Mouse (Mus musculus): ENCODE data around the gene Egln3. TPM values are rescaled to one million over a fixed set of nuclear protein-coding genes. Genes with fewer than 3 reads are reported as not detected.

Gene Egln3
- 12.0 and 16.5 TPM in 2 replicates for polyA plus RNA-seq (2014; fragmentation: Nextera tagmentation; extraction: Ambion mirVana)

GRCm38 (mm10) chr12:54203656-54204045 lies at the start of gene Egln3:
TSS of gene Egln3 (minus strand) at chr12:54203860.
- 0% methylated on average over 21 of the region's 25 CpGs for WGBS
- H3K4me2 ChIP-seq (ENCODE audit: low read depth, low read length), result peak within 1 kb of the TSS; percentile 93
- H3K36me3 ChIP-seq (ENCODE audit: control insufficient read depth, insufficient read depth, low read length), result no peaks in the 10 kb centered on the region
- H3K9me3 ChIP-seq (ENCODE audit: control insufficient read depth, low read length), result 0 out of 2 replicates have a peak, but pooled peaks cover 3% of the 10 kb centered on the region
- ATAC-seq (ENCODE audit: low read depth) (peak; percentile 93), DNase-seq (ENCODE audit: low spot score) (peak; percentile 89)
- peak within 1 kb of the TSS; percentile 64 for H3K9ac ChIP-seq (ENCODE audit: low read depth, low read length)
- peak within 1 kb of the TSS; percentile 71 for H3K4me3 ChIP-seq (ENCODE audit: low read depth, low read length)
- H3K27ac ChIP-seq (replicated peaks; ENCODE audit: low read depth, low read length), result no peak within 1 kb of the TSS
- peaks cover 11% of the 10 kb centered on the region; the same call in 1 of the 2 replicates for H3K4me1 ChIP-seq (ENCODE audit: control insufficient read depth, insufficient read depth, low read length)
- peaks cover 15% of the 10 kb centered on the region; the same call in 1 of the 2 replicates for H3K27me3 ChIP-seq (replicated peaks; ENCODE audit: control insufficient read depth, insufficient read depth, low read length)

GRCm38 (mm10) chr12:54253449-54253848 lies 49.8 kb upstream of the Egln3 start:
- no peaks in the 10 kb centered on the region for H3K4me1 ChIP-seq (ENCODE audit: control insufficient read depth, insufficient read depth, low read length)

GRCm38 (mm10) chr12:54251942-54252400 lies 48.3 kb upstream of the Egln3 start:
- H3K9me3 ChIP-seq (ENCODE audit: control insufficient read depth, low read length), result no peaks in the 10 kb centered on the region
- no peak overlapping the region for H3K4me2 ChIP-seq (ENCODE audit: low read depth, low read length)
- H3K27ac ChIP-seq (replicated peaks; ENCODE audit: low read depth, low read length), result no peak overlapping the region
- DNase-seq (ENCODE audit: low spot score), result peak; percentile 80
- no peaks in the 10 kb centered on the region for H3K36me3 ChIP-seq (ENCODE audit: control insufficient read depth, insufficient read depth, low read length)
- H3K9ac ChIP-seq (ENCODE audit: low read depth, low read length), result no peak overlapping the region
- ATAC-seq (ENCODE audit: low read depth), result peak; percentile 74
- H3K4me3 ChIP-seq (ENCODE audit: low read depth, low read length), result no peak overlapping the region
- 63% methylated on average over 9 of the region's 9 CpGs for WGBS
- no peaks in the 10 kb centered on the region for H3K4me1 ChIP-seq (ENCODE audit: control insufficient read depth, insufficient read depth, low read length)
- H3K27me3 ChIP-seq (replicated peaks; ENCODE audit: control insufficient read depth, insufficient read depth, low read length), result no peaks in the 10 kb centered on the region

More at GRCm38 (mm10) chr12:54253449-54253848, 49.8 kb upstream of the Egln3 start:
- H3K9ac ChIP-seq (ENCODE audit: low read depth, low read length), result no peak overlapping the region
- H3K27ac ChIP-seq (replicated peaks; ENCODE audit: low read depth, low read length), result no peak overlapping the region
- H3K4me3 ChIP-seq (ENCODE audit: low read depth, low read length), result no peak overlapping the region
- 89% methylated on average over 4 of the region's 4 CpGs for WGBS
- H3K36me3 ChIP-seq (ENCODE audit: control insufficient read depth, insufficient read depth, low read length), result no peaks in the 10 kb centered on the region
- no peaks in the 10 kb centered on the region for H3K9me3 ChIP-seq (ENCODE audit: control insufficient read depth, low read length)
- H3K27me3 ChIP-seq (replicated peaks; ENCODE audit: control insufficient read depth, insufficient read depth, low read length), result no peaks in the 10 kb centered on the region
- ATAC-seq (ENCODE audit: low read depth) (no peak), DNase-seq (ENCODE audit: low spot score) (no peak)
- no peak overlapping the region for H3K4me2 ChIP-seq (ENCODE audit: low read depth, low read length)

- Histone ChIP-seq H3K36me3 (ENCODE audit: control insufficient read depth, insufficient read depth, low read length) (no peaks in the 10 kb centered on the region), H3K9me3 (ENCODE audit: control insufficient read depth, low read length) (no peaks in the 10 kb centered on the region), H3K27ac (replicated peaks; ENCODE audit: low read depth, low read length) (no peak overlapping the region), H3K4me3 (ENCODE audit: low read depth, low read length) (no peak overlapping the region), H3K9ac (ENCODE audit: low read depth, low read length) (no peak overlapping the region), H3K4me1 (ENCODE audit: control insufficient read depth, insufficient read depth, low read length) (no peaks in the 10 kb centered on the region), H3K4me2 (ENCODE audit: low read depth, low read length) (no peak overlapping the region), H3K27me3 (replicated peaks; ENCODE audit: control insufficient read depth, insufficient read depth, low read length) (no peaks in the 10 kb centered on the region)
- 86% methylated on average over 7 of the region's 7 CpGs for WGBS
- ATAC-seq (ENCODE audit: low read depth), result no peak
- no peak for DNase-seq (ENCODE audit: low spot score)
Measured at GRCm38 (mm10) chr12:54247835-54248234, 44.2 kb upstream of the Egln3 start.

GRCm38 (mm10) chr12:54243158-54243557 lies 39.5 kb upstream of the Egln3 start:
- Histone ChIP-seq H3K4me2 (ENCODE audit: low read depth, low read length) (no peak overlapping the region), H3K27me3 (replicated peaks; ENCODE audit: control insufficient read depth, insufficient read depth, low read length) (no peaks in the 10 kb centered on the region), H3K36me3 (ENCODE audit: control insufficient read depth, insufficient read depth, low read length) (no peaks in the 10 kb centered on the region), H3K9ac (ENCODE audit: low read depth, low read length) (no peak overlapping the region), H3K9me3 (ENCODE audit: control insufficient read depth, low read length) (no peaks in the 10 kb centered on the region), H3K4me3 (ENCODE audit: low read depth, low read length) (no peak overlapping the region), H3K4me1 (ENCODE audit: control insufficient read depth, insufficient read depth, low read length) (no peaks in the 10 kb centered on the region), H3K27ac (replicated peaks; ENCODE audit: low read depth, low read length) (no peak overlapping the region)
- DNase-seq (ENCODE audit: low spot score), result no peak
- ATAC-seq (ENCODE audit: low read depth), result no peak
- 71% methylated on average over 5 of the region's 5 CpGs for WGBS

GRCm38 (mm10) chr12:54241976-54242375 lies 38.3 kb upstream of the Egln3 start:
- Histone ChIP-seq H3K4me2 (ENCODE audit: low read depth, low read length) (no peak overlapping the region), H3K27me3 (replicated peaks; ENCODE audit: control insufficient read depth, insufficient read depth, low read length) (no peaks in the 10 kb centered on the region), H3K9ac (ENCODE audit: low read depth, low read length) (no peak overlapping the region), H3K9me3 (ENCODE audit: control insufficient read depth, low read length) (no peaks in the 10 kb centered on the region), H3K4me1 (ENCODE audit: control insufficient read depth, insufficient read depth, low read length) (no peaks in the 10 kb centered on the region), H3K36me3 (ENCODE audit: control insufficient read depth, insufficient read depth, low read length) (no peaks in the 10 kb centered on the region), H3K4me3 (ENCODE audit: low read depth, low read length) (no peak overlapping the region), H3K27ac (replicated peaks; ENCODE audit: low read depth, low read length) (no peak overlapping the region)
- 59% methylated on average over 6 of the region's 6 CpGs for WGBS
- DNase-seq (ENCODE audit: low spot score), result peak; percentile 48
- no peak for ATAC-seq (ENCODE audit: low read depth)

GRCm38 (mm10) chr12:54233794-54234193 lies 30.1 kb upstream of the Egln3 start:
- Histone ChIP-seq H3K4me3 (ENCODE audit: low read depth, low read length) (no peak overlapping the region), H3K4me1 (ENCODE audit: control insufficient read depth, insufficient read depth, low read length) (no peaks in the 10 kb centered on the region), H3K4me2 (ENCODE audit: low read depth, low read length) (no peak overlapping the region), H3K36me3 (ENCODE audit: control insufficient read depth, insufficient read depth, low read length) (no peaks in the 10 kb centered on the region), H3K27me3 (replicated peaks; ENCODE audit: control insufficient read depth, insufficient read depth, low read length) (no peaks in the 10 kb centered on the region), H3K9me3 (ENCODE audit: control insufficient read depth, low read length) (0 out of 2 replicates have a peak, but pooled peaks cover 10% of the 10 kb centered on the region), H3K9ac (ENCODE audit: low read depth, low read length) (no peak overlapping the region), H3K27ac (replicated peaks; ENCODE audit: low read depth, low read length) (no peak overlapping the region)
- ATAC-seq (ENCODE audit: low read depth), result no peak
- no peak for DNase-seq (ENCODE audit: low spot score)
- WGBS, result 84% methylated on average over 6 of the region's 6 CpGs

GRCm38 (mm10) chr12:54232996-54233603 lies 29.4 kb upstream of the Egln3 start:
- Histone ChIP-seq H3K9me3 (ENCODE audit: control insufficient read depth, low read length) (0 out of 2 replicates have a peak, but pooled peaks cover 10% of the 10 kb centered on the region), H3K4me2 (ENCODE audit: low read depth, low read length) (no peak overlapping the region), H3K27ac (replicated peaks; ENCODE audit: low read depth, low read length) (0 out of 2 replicates have a peak overlapping the region, but pooled peaks have one; percentile 2), H3K27me3 (replicated peaks; ENCODE audit: control insufficient read depth, insufficient read depth, low read length) (no peaks in the 10 kb centered on the region), H3K36me3 (ENCODE audit: control insufficient read depth, insufficient read depth, low read length) (no peaks in the 10 kb centered on the region), H3K9ac (ENCODE audit: low read depth, low read length) (no peak overlapping the region), H3K4me3 (ENCODE audit: low read depth, low read length) (no peak overlapping the region), H3K4me1 (ENCODE audit: control insufficient read depth, insufficient read depth, low read length) (no peaks in the 10 kb centered on the region)
- 45% methylated on average over 7 of the region's 7 CpGs for WGBS
- DNase-seq (ENCODE audit: low spot score), result peak; percentile 60
- ATAC-seq (ENCODE audit: low read depth), result peak; percentile 63; the same call in 1 of the 2 replicates

- Histone ChIP-seq H3K36me3 (ENCODE audit: control insufficient read depth, insufficient read depth, low read length) (no peaks in the 10 kb centered on the region), H3K4me1 (ENCODE audit: control insufficient read depth, insufficient read depth, low read length) (no peaks in the 10 kb centered on the region), H3K9ac (ENCODE audit: low read depth, low read length) (no peak overlapping the region), H3K4me3 (ENCODE audit: low read depth, low read length) (no peak overlapping the region), H3K27me3 (replicated peaks; ENCODE audit: control insufficient read depth, insufficient read depth, low read length) (no peaks in the 10 kb centered on the region), H3K9me3 (ENCODE audit: control insufficient read depth, low read length) (0 out of 2 replicates have a peak, but pooled peaks cover 10% of the 10 kb centered on the region), H3K4me2 (ENCODE audit: low read depth, low read length) (no peak overlapping the region), H3K27ac (replicated peaks; ENCODE audit: low read depth, low read length) (no peak overlapping the region)
- DNase-seq (ENCODE audit: low spot score) (no peak), ATAC-seq (ENCODE audit: low read depth) (no peak)
- WGBS, result 40% methylated on average over 5 of the region's 5 CpGs
Measured at GRCm38 (mm10) chr12:54232456-54232855, 28.8 kb upstream of the Egln3 start.

Data from embryonic facial prominence, embryonic 14.5 days (tissue).